Mouse (Mus musculus): ENCODE measurements around the gene 1700102P08Rik. TPM values are rescaled to one million over a fixed set of nuclear protein-coding genes. Genes with fewer than 3 reads are reported as not detected.

Gene 1700102P08Rik
- total and polyA plus RNA-seq, 3 experiments = 0.21 to 0.26 TPM; not detected in 1

DNA sequence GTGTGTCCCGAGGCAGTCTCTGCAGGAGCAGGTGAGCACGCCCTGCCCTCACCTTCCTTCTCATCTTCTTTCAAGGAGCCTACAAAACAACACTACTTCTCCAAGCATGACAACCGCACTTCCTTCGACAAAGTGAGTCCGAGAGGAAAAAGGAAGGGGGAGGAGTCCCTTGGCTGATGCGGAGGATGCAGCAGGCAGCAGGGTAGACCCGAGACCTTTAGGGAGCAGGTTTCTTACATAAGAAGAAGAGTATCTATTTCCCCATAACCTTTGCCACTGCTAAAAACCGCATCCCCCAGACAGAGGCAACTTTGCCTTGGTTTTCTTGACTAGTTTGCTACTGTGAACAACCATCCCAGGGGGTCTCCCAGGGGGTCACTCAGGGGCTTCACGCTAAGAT, 52.5 kb downstream of the 1700102P08Rik start:
- dilution Hi-C loops (cut with MboI; ENCODE audit: extremely low pct_ligation_motif_present, extremely low pct_unique_long_range_greater_than_20kb, low sequenced_read_pairs) = no loop called here
- Histone ChIP-seq H3K27me3 (replicated peaks) (peaks cover 1% of the 10 kb centered on the region), H3K4me1 (ENCODE audit: control insufficient read depth in 1 of 2, insufficient read depth in 2 of 2) (peaks cover 0 to 6% of the 10 kb centered on the region in 2 experiments; a peak in 2 of 4 replicates), H3K27ac (ENCODE audit: insufficient read depth, low read depth) (no peak overlapping the region), H3K4me2 (ENCODE audit: insufficient read depth, low read depth, poor library complexity, severe bottlenecking) (no peak overlapping the region), H3K36me3 (replicated peaks in 1 of 2; ENCODE audit: control insufficient read depth in 1 of 2, insufficient read depth in 1 of 2, low read length in 1 of 2) (no peaks in the 10 kb centered on the region), H3K9me3 (replicated peaks; ENCODE audit: low read length) (no peaks in the 10 kb centered on the region), H3K4me3 (replicated peaks in 1 of 3; ENCODE audit: low read depth in 2 of 3, low read length in 2 of 3, poor library complexity in 1 of 3) (no peak overlapping the region), H3K9ac (ENCODE audit: insufficient read depth, low read depth) (no peak overlapping the region), H3K79me2 (replicated peaks; ENCODE audit: control insufficient read depth, extremely low read depth, insufficient read depth, poor library complexity, severe bottlenecking) (no peaks in the 10 kb centered on the region)
- no peak for DNase-seq (ENCODE audit: extremely low read depth)
- no peak for TF ChIP-seq RAD21 (IDR thresholded peaks at IDR 0.05; ENCODE audit: low read depth, low read length)
- TF ChIP-seq MXI1 (IDR thresholded peaks at IDR 0.05; ENCODE audit: low read depth, low read length) = no peak
- no peak for TF ChIP-seq E2F4 (IDR thresholded peaks at IDR 0.05; ENCODE audit: insufficient replicate concordance, low read depth, low read length)
- no peak for TF ChIP-seq MAFK (IDR thresholded peaks at IDR 0.05; ENCODE audit: insufficient replicate concordance, low read length)
- TF ChIP-seq SIN3A (IDR thresholded peaks at IDR 0.05; ENCODE audit: low read length) = no peak
- TF ChIP-seq BHLHE40 (IDR thresholded peaks at IDR 0.05; ENCODE audit: low read depth, low read length) = no peak
- TF ChIP-seq NRF1 (IDR thresholded peaks at IDR 0.05; ENCODE audit: low read depth, low read length) = no peak
- no peak for TF ChIP-seq IRF4 (IDR thresholded peaks at IDR 0.05; ENCODE audit: low read depth, low read length)
- TF ChIP-seq MEF2A (IDR thresholded peaks at IDR 0.05; ENCODE audit: borderline replicate concordance, low read depth, low read length) = no peak
- no peak for TF ChIP-seq JUND (conservative IDR thresholded peaks at IDR 0.05; ENCODE audit: low read depth, low read length)
- TF ChIP-seq POLR2A (IDR thresholded peaks at IDR 0.05; ENCODE audit: low read depth, low read length) = no peak
- in situ Hi-C loops (cut with MboI; ENCODE audit: low pct_ligation_motif_present, low pct_unique_long_range_greater_than_20kb, low sequenced_read_pairs) = no loop called here

DNA sequence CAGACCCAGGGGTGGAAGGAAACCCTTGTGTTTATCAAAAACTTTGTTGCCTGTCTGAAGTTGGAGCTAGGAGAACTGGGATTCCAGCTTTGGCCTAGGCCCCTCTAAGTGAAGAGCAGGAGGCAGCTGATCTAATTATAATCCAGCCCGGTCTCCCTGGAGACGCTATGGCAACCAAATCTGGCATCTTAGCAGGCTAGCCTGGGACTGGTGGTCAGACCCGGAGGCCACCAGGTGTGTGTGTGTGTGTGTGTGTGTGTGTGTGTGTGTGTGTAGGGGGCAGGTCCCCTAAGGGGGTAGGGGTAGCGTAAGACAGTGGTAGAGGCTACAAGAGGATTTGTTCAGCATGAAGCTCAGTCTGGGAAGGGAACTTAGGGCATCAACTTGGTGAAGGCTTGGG, 57.3 kb downstream of the 1700102P08Rik start:
- Histone ChIP-seq H3K27me3 (replicated peaks) (peaks cover 9% of the 10 kb centered on the region), H3K9ac (ENCODE audit: insufficient read depth, low read depth) (no peak overlapping the region), H3K36me3 (replicated peaks in 1 of 2; ENCODE audit: control insufficient read depth in 1 of 2, insufficient read depth in 1 of 2, low read length in 1 of 2) (no peaks in the 10 kb centered on the region), H3K4me2 (ENCODE audit: insufficient read depth, low read depth, poor library complexity, severe bottlenecking) (no peak overlapping the region), H3K27ac (ENCODE audit: insufficient read depth, low read depth) (no peak overlapping the region), H3K4me3 (replicated peaks in 1 of 3; ENCODE audit: low read depth in 2 of 3, low read length in 2 of 3, poor library complexity in 1 of 3) (no peak overlapping the region), H3K79me2 (replicated peaks; ENCODE audit: control insufficient read depth, extremely low read depth, insufficient read depth, poor library complexity, severe bottlenecking) (no peaks in the 10 kb centered on the region), H3K9me3 (replicated peaks; ENCODE audit: low read length) (no peaks in the 10 kb centered on the region), H3K4me1 (ENCODE audit: control insufficient read depth in 1 of 2, insufficient read depth in 2 of 2) (peaks cover 0 to 13% of the 10 kb centered on the region in 2 experiments; a peak in 3 of 4 replicates)
- in situ Hi-C loops (cut with MboI; ENCODE audit: low pct_ligation_motif_present, low pct_unique_long_range_greater_than_20kb, low sequenced_read_pairs) = no loop called here
- no peak for DNase-seq (ENCODE audit: extremely low read depth)
- dilution Hi-C loops (cut with MboI; ENCODE audit: extremely low pct_ligation_motif_present, extremely low pct_unique_long_range_greater_than_20kb, low sequenced_read_pairs) = no loop called here
- TF ChIP-seq UBTF (IDR thresholded peaks at IDR 0.05; ENCODE audit: low read depth, low read length) = no peak
- no peak for TF ChIP-seq MEF2A (IDR thresholded peaks at IDR 0.05; ENCODE audit: borderline replicate concordance, low read depth, low read length)
- TF ChIP-seq GABPA (IDR thresholded peaks at IDR 0.05; ENCODE audit: insufficient replicate concordance, low read depth, low read length) = no peak
- TF ChIP-seq JUN (IDR thresholded peaks at IDR 0.05; ENCODE audit: insufficient read depth, low read depth, low read length) = no peak
- no peak for TF ChIP-seq MXI1 (IDR thresholded peaks at IDR 0.05; ENCODE audit: low read depth, low read length)
